Mouse (Mus musculus): ENCODE measurements at regions not wholly inside any gene's neighbourhood (a gene's known extent, or its start where the extent isn't known, plus 50 kb on each side); places are given as distances from the start of the nearest gene placed in this dataset.

- DNase-seq (ENCODE audit: low spot score): no peak
These were observed 86.3 kb downstream of the Hhipl2 start for GRCm38 (mm10) chr1:183504103-183504841.

DNA sequence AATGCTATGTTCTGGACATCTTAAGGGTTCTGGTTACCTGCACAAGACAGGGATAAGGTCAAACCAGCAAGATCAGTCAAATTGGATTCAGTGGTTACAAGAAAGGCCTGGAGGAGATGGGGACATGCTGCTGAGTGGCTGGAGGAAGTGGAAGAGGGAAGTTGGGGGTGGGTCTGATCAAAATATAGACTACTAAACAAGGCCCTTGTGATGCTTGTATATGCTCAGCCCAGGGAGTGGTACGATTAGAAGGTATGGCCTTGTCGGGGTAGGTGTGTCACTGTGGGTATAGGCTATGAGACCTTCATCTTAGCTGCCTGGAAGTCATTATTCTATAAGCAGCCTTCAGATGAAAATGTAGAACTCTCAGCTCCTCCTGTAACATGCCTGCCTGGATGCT lies 89.9 kb downstream of the Hhipl2 start:
- no peak for DNase-seq (ENCODE audit: low spot score)

DNA sequence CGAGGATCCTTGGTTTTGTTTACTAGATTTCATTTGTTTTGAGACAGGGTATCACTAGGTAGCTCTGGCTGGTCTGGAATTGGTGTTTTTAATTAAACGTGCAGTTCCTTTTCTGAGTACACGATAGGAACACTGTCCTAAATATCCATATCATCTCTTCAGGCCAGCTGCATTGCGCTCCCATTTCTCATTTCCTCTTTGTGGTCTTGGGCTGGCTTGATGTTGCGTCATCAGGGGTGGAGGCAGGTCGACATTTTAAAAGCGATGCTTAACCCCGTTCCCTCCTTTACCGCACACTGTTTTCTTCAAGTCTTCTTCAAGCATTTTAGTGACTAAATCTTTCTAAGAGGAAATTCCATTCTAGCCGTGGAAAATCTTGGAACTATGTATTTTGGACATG lies 92.7 kb downstream of the Hhipl2 start:
- DNase-seq (ENCODE audit: low spot score): no peak

DNA sequence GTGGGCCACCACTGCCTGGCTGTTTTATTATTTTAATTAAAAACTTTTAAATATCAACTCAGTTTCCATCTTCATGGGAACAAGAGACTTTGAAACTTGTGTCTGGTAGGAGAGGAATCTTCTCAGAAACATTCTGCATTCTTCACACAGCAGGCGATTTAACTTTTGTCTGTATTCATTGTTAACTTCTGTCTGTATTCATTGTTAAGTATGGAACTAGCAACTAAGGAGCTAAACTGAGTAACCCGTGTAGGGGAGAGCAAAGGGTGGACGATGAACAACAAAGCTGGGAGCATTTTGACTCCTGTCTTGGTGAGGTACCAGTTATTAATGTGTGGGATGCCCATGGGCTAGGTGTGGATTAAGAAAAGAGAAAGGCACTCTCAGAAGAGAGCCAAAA lies 95.9 kb downstream of the Hhipl2 start:
- no peak for DNase-seq (ENCODE audit: low spot score)

DNA sequence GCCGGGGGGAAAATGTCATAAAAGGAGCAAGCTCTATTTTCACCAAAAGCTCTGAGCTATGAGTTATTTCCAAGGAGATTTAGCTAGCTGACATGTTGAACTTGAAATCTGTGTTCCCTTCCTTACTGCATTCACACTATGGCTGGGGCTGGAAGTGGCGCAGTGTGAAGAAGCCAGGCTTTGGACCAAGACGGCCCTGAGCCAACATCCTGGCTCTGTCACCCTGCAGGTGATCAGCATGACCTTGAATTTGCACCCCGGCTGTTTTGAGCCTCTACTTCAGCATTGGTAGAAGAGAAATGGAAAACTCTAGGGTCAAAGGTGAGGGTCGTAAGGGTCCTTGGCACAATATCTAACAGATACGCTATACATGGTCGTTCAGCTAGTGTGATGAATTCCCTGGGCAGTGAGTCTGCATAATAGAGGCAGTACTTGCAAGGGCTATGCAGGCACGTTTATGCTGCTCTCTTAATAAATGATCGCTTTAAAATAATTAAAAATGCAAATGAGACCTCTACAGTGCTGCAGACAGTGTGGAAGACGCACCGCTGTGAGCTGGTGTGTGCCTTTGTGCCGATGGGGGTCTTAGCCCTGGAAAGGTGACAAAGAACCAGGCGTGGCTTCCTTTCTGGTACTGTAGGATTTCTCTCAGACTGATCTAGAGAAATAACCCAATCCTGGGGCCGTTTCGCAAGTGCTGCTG lies 96.4 kb downstream of the Hhipl2 start:
- DNase-seq (ENCODE audit: low spot score): no peak

DNA sequence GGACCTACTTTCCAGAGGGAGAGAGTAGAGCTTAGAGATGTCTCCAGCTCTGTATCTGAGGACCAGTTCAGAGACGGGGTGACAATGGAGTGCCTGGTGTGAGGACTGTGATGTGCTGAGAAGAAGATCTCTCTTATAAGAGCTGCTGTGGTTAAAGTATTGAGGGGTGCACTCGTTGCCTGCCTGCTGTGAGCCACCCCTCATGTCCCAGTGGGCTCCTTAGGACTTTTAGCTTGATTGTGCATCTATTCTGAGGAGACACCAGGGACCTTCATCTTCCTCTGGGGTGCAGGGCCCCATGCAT lies 96.9 kb downstream of the Hhipl2 start:
- no peak for DNase-seq (ENCODE audit: low spot score)

DNA sequence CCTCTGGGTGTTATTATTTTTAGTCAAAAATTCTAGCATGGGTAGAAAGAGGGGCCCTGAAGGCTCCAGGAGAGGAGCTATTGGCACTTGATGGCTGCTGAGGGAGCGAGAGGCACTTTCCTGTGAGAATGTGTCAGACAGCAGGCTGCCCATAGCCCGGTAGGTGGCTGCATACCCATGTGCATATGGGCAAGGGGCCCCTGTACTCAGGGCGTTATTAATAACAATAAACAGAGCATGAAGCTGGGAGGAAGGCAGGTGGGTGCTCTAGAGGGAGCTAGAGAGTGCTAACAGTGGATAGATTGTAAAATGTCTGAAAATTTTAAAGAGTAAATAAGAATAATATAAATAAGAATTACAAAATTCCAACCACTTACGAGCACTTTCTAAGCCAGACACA lies 98.2 kb downstream of the Hhipl2 start:
- DNase-seq (ENCODE audit: low spot score): peak; percentile 5

GRCm38 (mm10) chr1:183517236-183517635 lies 99.2 kb downstream of the Hhipl2 start:
- no peak for DNase-seq (ENCODE audit: low spot score)

GRCm38 (mm10) chr1:183521569-183521968 lies 103.6 kb downstream of the Hhipl2 start:
- DNase-seq (ENCODE audit: low spot score): no peak

DNA sequence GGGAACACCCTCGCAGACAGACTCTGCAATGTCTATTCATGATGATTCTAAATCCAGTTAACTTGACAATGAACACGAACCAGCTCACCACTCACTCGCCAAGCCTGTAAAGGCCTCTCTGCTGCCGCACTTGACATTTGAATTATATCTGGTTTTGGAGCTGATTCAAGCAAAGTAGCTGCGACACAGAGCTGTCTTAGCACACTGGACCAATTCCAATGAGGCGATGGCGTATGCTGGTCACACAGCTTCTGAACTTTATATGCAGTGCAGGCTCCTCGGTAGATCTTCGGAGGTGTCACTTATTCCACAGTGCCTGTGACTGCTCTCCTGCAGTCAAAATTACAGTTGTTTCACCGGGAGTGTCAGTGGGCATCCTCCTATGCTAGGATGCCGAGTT lies 115.4 kb downstream of the Hhipl2 start:
- DNase-seq (ENCODE audit: low spot score): no peak

- no peak for DNase-seq (ENCODE audit: low spot score)
These were observed 130.9 kb downstream of the Hhipl2 start for GRCm38 (mm10) chr1:183548752-183549387.

GRCm38 (mm10) chr1:183552617-183553016 lies 134.6 kb downstream of the Hhipl2 start:
- no peak for DNase-seq (ENCODE audit: low spot score)

- no peak for DNase-seq (ENCODE audit: low spot score)
These were observed 135.2 kb downstream of the Hhipl2 start for GRCm38 (mm10) chr1:183553219-183553618.

DNA sequence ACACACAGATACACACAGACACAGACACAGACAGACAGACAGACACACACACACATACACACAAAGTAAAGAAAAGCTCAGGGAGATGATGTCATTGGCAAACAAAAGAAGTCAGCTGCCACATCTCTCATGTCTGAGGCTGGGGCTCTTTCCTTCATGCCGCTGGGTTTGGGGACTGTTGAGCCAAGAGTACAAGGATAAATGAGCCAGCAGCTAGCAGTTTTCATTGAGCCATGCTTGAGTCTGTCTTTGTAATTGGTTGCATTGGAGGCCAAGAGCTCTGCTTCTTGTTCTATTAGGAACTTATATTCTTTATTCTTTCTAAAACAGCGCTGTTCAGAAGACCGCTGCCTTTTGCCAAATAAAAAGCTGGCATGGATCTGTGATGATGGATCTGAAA lies 144.8 kb downstream of the Hhipl2 start:
- DNase-seq (ENCODE audit: low spot score): no peak

GRCm38 (mm10) chr1:183573621-183574585 lies 155.9 kb downstream of the Hhipl2 start:
- no peak for DNase-seq (ENCODE audit: low spot score)

DNA sequence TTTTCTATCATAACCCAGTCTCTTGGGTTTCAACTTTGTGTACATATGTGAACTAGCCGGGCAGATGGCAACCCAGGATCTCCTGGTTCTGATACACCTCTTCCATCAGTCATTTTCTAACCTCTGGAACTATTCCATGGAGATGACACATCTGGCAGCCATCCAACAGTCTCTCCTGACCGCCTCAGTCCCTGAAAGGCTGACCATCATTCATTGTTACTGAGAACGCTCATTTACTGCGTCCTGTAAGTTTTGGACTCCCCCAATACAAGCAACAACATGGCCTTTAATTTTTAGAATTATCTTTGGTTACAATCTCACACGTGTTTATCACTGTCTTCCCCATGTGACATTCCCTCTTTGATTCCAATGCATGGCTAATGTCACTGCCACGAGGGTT lies 166.8 kb downstream of the Hhipl2 start:
- DNase-seq (ENCODE audit: low spot score): no peak

DNA sequence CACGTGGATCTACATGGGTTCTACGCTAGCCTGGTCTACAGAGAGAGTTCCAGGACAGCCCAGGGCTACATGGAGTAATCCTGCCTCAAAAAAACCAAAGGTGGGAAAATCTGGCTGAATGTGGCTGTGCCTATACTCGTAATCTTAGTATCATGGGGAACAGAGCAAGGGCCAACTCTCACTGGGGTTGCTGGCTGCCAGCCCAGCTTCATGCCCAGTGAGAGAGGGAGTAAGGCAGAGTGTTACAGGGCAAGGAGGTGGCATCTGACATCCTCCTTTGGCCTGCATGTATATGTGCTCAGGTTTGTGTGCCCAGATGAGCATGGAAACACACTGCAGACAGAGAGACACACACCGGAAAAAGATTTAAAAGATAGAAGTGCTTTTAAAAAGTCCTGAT lies 168.4 kb downstream of the Hhipl2 start:
- no peak for DNase-seq (ENCODE audit: low spot score)

GRCm38 (mm10) chr1:183595306-183595705 lies 177.3 kb downstream of the Hhipl2 start:
- no peak for DNase-seq (ENCODE audit: low spot score)

DNA sequence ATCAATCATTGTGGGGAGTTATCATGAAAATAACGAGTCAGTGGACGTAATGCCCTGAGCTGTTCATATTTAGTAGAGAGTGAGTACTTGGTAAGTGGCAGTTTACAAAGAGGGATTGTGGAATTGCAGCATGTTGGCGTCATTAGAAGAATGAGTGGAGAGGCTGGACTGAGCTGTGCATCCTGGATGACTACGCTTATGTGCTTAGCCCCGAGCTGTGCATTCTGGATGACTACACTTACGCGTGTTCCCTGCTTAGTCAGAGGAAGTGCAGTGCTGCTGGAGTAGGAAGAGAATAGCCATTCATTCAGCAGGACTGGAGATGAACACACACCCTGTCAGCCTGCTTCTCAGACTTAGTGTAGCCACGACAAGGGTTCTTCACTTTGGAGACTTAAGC lies 182.5 kb downstream of the Hhipl2 start:
- no peak for DNase-seq (ENCODE audit: low spot score)

GRCm38 (mm10) chr1:183611966-183612694 lies 194.1 kb downstream of the Hhipl2 start:
- DNase-seq (ENCODE audit: low spot score): no peak

DNA sequence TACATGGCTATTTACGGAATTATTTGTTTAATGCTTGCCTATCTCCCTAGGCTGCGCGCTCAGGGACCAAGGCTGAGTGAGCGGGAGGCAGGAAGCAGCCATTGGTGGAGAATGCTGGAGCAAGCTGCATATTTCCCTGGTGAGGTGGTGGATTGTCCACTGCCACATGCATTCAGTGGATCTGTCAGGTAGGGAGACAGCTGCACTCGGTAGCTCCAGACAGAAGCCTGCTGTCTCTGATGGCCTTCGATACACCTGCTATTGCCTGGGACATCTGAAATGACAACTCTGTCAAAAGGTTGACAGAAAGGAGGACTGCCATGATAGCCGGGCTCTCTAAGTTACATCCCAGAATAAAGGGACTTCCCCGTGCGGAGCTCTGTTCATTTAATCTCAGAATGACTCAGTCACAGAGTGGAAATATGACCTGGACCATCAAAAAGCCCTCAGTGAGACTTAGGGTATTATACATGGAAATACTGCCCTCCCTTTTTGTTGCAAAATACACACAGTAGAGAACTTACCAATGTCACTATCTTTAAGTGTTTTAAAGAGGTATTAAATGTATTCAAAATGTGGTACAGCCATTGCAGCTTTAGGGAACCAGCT lies 201.5 kb downstream of the Hhipl2 start:
- DNase-seq (ENCODE audit: low spot score): no peak

Measured in layer of hippocampus, adult 11-12 months (tissue).